ENCODE assay signal across 9 mouse cellular contexts in genomic region chr1:34164616-34165295, GRCm38 (mm10).
DNase-seq lines count a peak whose midpoint lies in the region; ATAC-seq lines count a peak whose summit lies in the region.
"Had no signal": no experiment of that assay in that cellular context is flagged by ENCODE, and none has a peak within 500 bp of the region (broad histone marks: within the 10 kb centered on the region; RNA-seq: fewer than 3 reads in every experiment).

No protein-coding gene starts in this region.

- WGBS in hindbrain, embryonic 15.5 days = 70% methylated on average over 14 of the region's 14 CpGs

- peaks cover 7% of the 10 kb centered on the region for H3K4me1 ChIP-seq in hindbrain, embryonic 15.5 days (replicated peaks)
- H3K4me1 ChIP-seq: liver, embryonic 15.5 days had no signal

- no peak overlapping the region for H3K9ac ChIP-seq in hindbrain, embryonic 15.5 days
- H3K9ac ChIP-seq: liver, embryonic 15.5 days had no signal

- H3K27me3 ChIP-seq in hindbrain, embryonic 15.5 days = no peaks in the 10 kb centered on the region
- H3K27me3 ChIP-seq: liver, embryonic 15.5 days had no signal

- H3K9me3 ChIP-seq in hindbrain, embryonic 15.5 days = no peaks in the 10 kb centered on the region
- H3K9me3 ChIP-seq: liver, embryonic 15.5 days had no signal

- no peak overlapping the region for H3K27ac ChIP-seq in hindbrain, embryonic 15.5 days (replicated peaks)
- H3K27ac ChIP-seq: liver, embryonic 15.5 days had no signal

- no peak overlapping the region for H3K4me2 ChIP-seq in hindbrain, embryonic 15.5 days
- H3K4me2 ChIP-seq: liver, embryonic 15.5 days had no signal

- peak; percentile 85 for DNase-seq in Muller cell, postnatal 12 days (ENCODE audit: inconsistent ontology term)
- DNase-seq in cerebellum, adult 11-12 months = peak; percentile 71
- DNase-seq in forelimb bud, embryonic 11.5 days (ENCODE audit: low read depth, low spot score) = peak; percentile 63
- DNase-seq in layer of hippocampus, postnatal 10 days (ENCODE audit: low spot score in 2 of 2) = peak; percentile 88 to 89
- peak; percentile 81 to 85 for DNase-seq in right cerebral cortex, postnatal 36 days (ENCODE audit: low spot score in 2 of 2)

- peak; percentile 71; the same call in 1 of the 2 replicates for ATAC-seq in hindbrain, embryonic 15.5 days (ENCODE audit: low FRiP score, low read depth)
- peak; percentile 68 for ATAC-seq in megakaryocyte-erythroid progenitor cell, adult 5-6 weeks (replicated peaks; ENCODE audit: low FRiP score, low TSS enrichment, poor library complexity, severe bottlenecking)
- no peak for ATAC-seq in erythroblast, adult 5-6 weeks (replicated peaks; ENCODE audit: low FRiP score, poor library complexity, severe bottlenecking)

- peaks cover 53% of the 10 kb centered on the region for H3K36me3 ChIP-seq in hindbrain, embryonic 15.5 days

- no peak overlapping the region for H3K4me3 ChIP-seq in hindbrain, embryonic 15.5 days
- H3K4me3 ChIP-seq: liver, embryonic 15.5 days had no signal
